Mouse (Mus musculus) urinary bladder, adult 2 months (tissue): ENCODE measurements at regions not wholly inside any gene's neighbourhood (a gene's known extent, or its start where the extent isn't known, plus 50 kb on each side); places are given as distances from the start of the nearest gene placed in this dataset.
A peak's percentile ranks its signal among the peaks of the same experiment; 100 is the strongest.

Experiments used
- DNase-seq: peaks from one replicate; pipeline ENCODE4 v3.0.0; 2022; ENCODE audit warnings: low spot score

GRCm38 (mm10) chr15:52095629-52096190, 1789.0 kb upstream of the Gm7489 start:
- DNase-seq = no peak

DNA sequence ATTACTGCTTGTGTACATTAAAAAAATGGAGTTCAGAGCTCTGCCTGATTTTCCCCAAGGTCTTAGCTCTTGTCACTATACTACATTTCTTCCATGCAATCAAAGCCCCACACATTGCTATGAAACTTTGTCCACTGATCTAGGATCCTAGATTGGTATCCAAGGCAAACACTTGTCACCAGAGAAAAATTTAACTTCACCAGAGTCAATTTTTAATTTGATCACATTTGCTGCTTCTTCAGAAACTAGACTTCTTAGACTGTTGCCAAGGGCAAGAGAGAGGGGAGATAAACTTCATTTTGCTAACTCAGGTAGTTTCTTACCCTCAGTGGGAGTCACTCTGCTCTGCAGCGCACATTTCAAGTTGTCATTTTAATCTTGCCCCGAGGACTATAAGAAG, 1775.9 kb upstream of the Gm7489 start:
- DNase-seq = no peak

- no peak for DNase-seq
Measured at GRCm38 (mm10) chr15:52114368-52115036, 1770.2 kb upstream of the Gm7489 start.

- no peak for DNase-seq
Measured at GRCm38 (mm10) chr15:52136693-52137092, 1748.0 kb upstream of the Gm7489 start.

DNA sequence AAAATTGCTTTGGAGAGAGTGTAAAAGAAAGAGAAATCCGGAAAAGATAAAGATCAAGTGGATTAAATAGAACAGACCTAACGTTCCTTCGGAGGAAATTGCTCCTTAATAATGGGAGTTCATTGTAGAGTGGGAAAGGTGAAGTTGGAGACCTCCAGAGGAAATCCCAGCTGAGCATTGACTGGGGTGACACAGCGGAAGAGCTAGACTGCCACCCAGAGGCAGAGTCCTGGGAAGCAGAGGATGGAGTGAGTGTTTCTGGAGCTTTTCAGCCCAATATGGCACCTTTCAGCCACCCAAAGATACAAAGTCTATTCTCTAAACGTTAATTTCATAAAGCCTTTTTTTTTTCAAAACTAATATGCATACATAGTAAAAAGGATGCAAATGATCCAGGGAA, 1731.3 kb upstream of the Gm7489 start:
- DNase-seq = no peak

DNA sequence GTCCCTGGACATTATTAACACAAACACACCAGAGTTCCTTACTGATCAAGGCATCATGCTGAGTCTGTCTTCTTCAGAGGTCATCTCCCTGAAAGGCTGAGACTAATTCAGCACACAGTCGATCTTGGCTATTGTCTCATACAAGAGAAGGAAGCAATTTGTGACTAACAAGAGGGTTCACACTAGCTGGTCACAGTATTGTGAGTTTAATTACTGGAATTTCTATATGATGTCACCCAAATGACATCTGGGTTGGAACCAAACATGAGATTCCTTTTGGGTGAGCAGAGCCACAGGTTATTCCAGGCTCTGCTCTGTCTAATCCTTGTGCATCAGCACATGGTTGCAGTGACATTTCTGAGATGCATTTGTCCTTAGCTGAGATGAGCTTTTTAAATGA, 1728.9 kb upstream of the Gm7489 start:
- DNase-seq = no peak

DNA sequence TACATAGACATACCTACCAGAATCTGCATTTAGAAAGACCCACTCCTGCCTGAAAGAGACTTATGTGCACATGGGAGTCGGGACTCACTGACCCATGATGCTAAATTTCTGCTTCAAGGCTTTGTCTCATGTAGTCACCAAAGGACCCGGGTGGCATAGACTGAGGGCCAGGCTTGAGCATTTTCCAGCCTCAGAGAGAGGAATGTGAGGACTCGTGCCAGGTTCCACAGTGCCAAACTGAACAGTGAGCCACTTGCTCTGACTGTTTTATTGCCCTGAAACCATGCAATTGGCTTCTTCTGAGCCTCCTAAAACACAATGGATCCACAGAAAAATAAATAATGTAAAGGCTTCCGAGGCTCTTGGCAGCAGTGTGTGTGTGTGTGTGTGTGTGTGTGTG, 1727.9 kb upstream of the Gm7489 start:
- no peak for DNase-seq

- peak; percentile 41 for DNase-seq
Measured at GRCm38 (mm10) chr15:52160181-52161088, 1724.3 kb upstream of the Gm7489 start.

DNA sequence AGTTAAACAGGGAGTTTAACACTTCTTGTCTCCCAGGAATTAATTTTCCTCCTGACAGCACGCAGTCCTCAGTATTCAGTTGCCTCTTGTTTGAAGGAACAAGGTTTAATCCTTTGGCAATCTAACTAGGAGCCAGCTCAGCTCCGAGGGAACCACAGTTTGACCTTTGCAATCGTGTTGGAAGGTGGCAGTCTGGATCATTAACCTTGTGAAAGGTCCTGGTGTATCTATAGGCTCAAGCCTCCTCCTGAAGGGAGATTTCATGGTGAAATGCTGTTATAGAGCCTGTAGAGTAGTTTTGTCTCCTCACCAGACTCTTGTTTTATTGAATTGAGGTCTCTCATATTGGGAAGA, 1723.6 kb upstream of the Gm7489 start:
- DNase-seq = no peak

DNA sequence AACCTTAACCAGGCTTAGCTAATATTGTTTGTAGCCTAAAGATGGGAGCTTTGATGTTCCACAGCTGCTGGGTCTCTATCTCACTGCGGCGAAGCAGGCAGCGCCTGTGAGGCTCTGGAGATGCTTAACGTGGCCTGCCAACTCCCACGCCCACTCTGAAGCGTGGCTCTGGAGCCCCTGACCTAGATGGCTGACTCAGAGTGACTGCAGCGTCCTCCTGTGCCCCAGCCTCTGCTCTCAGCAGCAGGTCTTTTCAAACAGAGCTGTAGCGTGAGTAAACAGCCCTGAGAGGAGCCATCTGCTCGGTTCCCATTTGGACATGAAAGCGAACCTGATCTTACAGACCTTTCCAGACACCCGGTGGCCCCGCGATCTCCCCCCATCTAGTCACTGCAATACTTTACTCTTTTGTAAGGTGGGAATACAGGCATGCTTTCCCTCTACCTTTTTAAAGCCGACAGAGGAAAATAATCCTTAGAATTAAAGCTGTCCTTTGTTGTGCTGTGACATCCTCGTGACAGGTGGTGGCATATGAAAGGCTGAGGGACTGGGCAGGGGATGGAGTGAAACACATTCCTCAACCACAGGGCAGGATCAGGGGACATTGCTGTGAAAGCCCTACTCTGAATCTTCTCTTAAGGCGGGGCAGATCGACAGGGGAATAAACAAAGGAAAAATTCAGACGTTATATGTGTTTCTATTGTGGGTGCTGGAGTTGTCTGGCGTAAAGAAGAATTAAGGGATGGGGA, 1723.0 kb upstream of the Gm7489 start:
- no peak for DNase-seq

DNA sequence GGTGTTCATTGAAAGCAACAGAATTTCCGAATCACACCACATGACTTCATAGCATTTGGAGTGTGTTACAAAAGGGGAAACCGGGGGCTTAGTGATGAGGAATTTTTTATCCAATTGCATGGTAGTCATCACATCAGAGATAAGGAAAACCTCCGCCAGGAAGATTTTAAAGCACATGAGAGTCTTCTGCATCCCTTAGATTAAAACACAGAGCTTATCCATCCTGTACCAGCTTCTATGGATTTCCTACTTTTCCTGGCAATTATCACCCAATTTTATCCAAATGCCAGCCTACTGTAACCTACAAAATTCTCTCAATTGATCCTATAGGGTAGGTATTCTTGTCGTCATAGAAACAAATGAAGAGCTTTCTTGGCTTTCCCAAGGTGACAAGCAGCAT, 1718.6 kb upstream of the Gm7489 start:
- no peak for DNase-seq

- DNase-seq = no peak
Measured at GRCm38 (mm10) chr15:52166595-52167443, 1717.9 kb upstream of the Gm7489 start.

DNA sequence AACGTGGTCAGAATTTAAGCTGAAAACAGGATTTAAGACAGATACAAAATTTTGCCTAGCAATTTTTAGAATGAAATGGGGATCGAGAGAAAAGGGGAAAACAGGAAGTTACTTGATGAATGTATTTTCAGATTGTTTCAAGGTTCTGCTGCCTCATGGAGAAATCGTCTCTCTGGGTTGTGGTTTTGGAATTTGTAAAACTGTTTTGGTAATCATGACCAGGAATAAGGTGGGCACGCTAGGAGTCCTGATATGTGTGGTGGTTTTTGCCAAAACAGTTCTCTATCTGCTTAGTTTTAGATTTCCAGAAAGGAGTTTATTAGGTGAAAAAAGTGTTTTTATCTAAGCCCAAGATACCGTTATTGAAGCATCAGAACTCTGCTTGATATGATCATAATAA, 1716.9 kb upstream of the Gm7489 start:
- no peak for DNase-seq

GRCm38 (mm10) chr15:52176951-52177350, 1707.8 kb upstream of the Gm7489 start:
- no peak for DNase-seq

DNA sequence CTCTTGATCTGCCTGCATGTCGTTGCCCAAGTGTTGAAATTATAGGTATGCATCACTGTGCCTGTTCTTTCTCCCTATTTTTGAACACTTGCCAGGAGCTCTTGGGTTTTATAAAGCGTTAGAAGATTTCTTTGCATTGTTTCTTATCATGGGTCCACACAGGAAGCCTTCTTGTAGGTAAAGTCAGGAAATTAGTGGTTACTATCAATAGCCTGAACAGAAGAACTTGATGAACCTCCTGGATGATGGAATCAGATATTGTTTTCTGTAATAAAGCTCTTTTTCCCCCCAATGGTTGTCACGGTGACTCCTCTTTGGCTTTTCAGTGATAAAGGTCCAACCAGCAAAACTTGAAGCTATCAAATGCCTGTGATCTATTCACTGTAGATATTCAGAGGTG, 1706.0 kb upstream of the Gm7489 start:
- no peak for DNase-seq

DNA sequence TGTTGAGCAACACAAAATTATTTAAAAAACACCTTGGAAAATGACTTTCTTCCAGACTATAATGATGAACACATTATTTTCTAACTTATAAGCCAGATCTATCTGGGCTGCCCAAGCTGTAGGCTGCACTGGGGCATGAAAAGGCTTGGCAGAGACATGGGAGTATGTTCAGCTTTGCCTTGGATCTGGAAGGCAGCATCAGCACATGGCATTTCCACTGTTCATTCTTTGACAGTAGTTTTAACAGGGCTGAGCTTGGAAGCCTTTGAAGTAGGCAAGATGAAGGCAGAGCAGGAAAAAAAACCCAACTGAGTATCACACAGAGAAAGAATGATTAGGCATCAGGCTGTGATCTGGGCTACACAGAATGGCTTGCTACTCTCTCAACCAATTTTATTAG, 1705.3 kb upstream of the Gm7489 start:
- DNase-seq = no peak

DNA sequence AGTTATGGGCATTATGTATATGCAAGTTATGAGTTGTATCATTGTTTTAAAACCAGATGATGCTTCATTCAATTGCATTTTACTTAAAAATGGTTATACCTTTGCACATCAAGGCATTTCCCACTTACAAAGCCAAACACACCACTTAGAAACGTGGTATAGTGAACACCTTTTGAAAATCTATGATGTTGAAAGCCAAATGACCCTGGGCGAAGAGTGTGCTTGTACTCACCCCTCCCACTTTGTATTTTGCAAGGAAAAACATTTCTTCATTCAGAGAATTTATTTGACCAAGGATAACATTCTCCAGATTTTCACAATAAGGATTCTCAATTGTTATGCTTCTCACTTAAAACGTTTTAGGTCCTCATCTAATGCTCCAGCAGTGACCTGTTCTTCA, 1693.5 kb upstream of the Gm7489 start:
- DNase-seq = no peak

DNA sequence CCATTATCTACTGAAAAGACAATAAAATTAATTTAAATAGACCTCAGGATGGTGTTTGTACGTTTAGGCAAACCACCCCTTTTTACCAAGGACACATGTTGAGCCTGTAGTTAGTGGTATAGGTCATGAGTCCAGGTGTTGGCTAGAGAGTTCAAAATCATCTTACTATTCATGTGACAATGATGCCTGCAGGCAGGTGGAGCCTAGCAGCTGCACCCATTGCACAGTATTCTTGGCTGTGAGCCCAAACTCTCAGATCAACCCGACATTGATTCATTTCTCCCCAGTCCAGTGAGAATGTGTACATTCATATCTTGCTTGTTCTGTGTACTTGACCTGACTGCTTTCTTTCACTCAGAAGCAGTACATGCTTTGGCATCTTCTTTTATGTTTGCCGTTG, 1677.4 kb upstream of the Gm7489 start:
- DNase-seq = no peak

DNA sequence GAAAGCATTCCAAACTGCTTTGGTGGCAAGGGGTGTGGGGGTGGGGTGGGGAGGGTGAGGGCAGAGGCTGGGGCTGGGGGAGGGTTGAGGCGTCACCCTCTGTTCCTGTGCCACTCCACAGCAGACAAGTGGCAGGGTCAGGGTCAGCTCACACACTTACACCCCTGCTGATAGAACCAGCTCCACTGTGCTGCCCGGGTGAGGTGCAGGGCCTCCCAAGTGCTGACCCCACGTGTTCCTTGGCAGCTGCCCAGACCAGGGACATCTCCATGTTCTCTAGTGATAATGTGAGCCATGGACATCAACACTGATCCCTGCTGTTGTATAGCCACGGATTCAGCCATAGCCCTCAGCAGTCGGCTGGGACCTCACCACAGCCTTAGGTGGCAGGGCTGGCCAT, 1652.3 kb upstream of the Gm7489 start:
- no peak for DNase-seq

- DNase-seq = no peak
Measured at GRCm38 (mm10) chr15:52236220-52236619, 1648.5 kb upstream of the Gm7489 start.

DNA sequence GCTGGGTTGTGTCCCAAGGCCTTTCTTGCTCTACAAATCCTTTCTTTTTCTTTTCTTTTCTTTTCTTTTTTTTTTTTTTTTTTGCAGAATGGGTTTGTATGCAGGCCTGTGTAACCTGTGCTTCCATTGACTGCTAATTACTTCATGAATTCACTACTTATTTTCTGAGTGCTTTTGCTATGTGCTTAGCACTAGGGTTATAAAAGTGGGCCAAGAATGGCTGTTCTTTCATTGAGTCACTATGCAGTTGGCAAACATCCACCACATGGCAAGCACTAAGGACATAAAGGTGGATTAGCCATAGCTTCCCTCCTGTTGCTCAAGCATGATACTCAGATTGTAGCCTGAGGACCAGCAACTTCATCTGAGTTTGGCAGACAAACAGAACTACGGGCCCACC, 1641.8 kb upstream of the Gm7489 start:
- DNase-seq = no peak
